Mouse (Mus musculus): ENCODE results near the gene P4ha2. TPM values are rescaled to one million over a fixed set of nuclear protein-coding genes. Genes with fewer than 3 reads are reported as not detected.
A peak's percentile ranks its signal among the peaks of the same experiment; 100 is the strongest.

Gene P4ha2
- total RNA-seq, 2 experiments from 2014 or later: 15.2 to 22.4 TPM

- DNase-seq (ENCODE audit: extremely low spot score in 1 of 2, low spot score in 1 of 2): no peak
These were observed 3.0 kb downstream of the P4ha2 start for GRCm38 (mm10) chr11:54102706-54103449.

GRCm38 (mm10) chr11:54105011-54105410, 5.1 kb downstream of the P4ha2 start:
- DNase-seq (ENCODE audit: extremely low spot score in 1 of 2, low spot score in 1 of 2): no peak

GRCm38 (mm10) chr11:54106676-54107075, 6.8 kb downstream of the P4ha2 start:
- DNase-seq (ENCODE audit: extremely low spot score in 1 of 2, low spot score in 1 of 2): no peak

GRCm38 (mm10) chr11:54107239-54107638, 7.3 kb downstream of the P4ha2 start:
- DNase-seq (ENCODE audit: extremely low spot score in 1 of 2, low spot score in 1 of 2): no peak

GRCm38 (mm10) chr11:54108131-54108530, 8.2 kb downstream of the P4ha2 start:
- DNase-seq (ENCODE audit: extremely low spot score in 1 of 2, low spot score in 1 of 2): no peak

GRCm38 (mm10) chr11:54108894-54109293, 9.0 kb downstream of the P4ha2 start:
- no peak for DNase-seq (ENCODE audit: extremely low spot score in 1 of 2, low spot score in 1 of 2)

- no peak for DNase-seq (ENCODE audit: extremely low spot score in 1 of 2, low spot score in 1 of 2)
These were observed 11.4 kb downstream of the P4ha2 start for GRCm38 (mm10) chr11:54111291-54111690.

- DNase-seq (ENCODE audit: extremely low spot score in 1 of 2, low spot score in 1 of 2): no peak
These were observed 12.3 kb downstream of the P4ha2 start for GRCm38 (mm10) chr11:54111976-54112741.

GRCm38 (mm10) chr11:54112920-54113319, 13.0 kb downstream of the P4ha2 start:
- peak; percentile 63 to 71 for DNase-seq (ENCODE audit: extremely low spot score in 1 of 2, low spot score in 1 of 2)

- DNase-seq (ENCODE audit: extremely low spot score in 1 of 2, low spot score in 1 of 2): no peak
These were observed 13.5 kb downstream of the P4ha2 start for GRCm38 (mm10) chr11:54113352-54113751.

- DNase-seq (ENCODE audit: extremely low spot score in 1 of 2, low spot score in 1 of 2): no peak
These were observed 14.9 kb downstream of the P4ha2 start for GRCm38 (mm10) chr11:54114746-54115145.

GRCm38 (mm10) chr11:54115301-54115700, 15.4 kb downstream of the P4ha2 start:
- DNase-seq (ENCODE audit: extremely low spot score in 1 of 2, low spot score in 1 of 2): no peak

GRCm38 (mm10) chr11:54115911-54116310, 16.0 kb downstream of the P4ha2 start:
- DNase-seq (ENCODE audit: extremely low spot score in 1 of 2, low spot score in 1 of 2): no peak

- no peak for DNase-seq (ENCODE audit: extremely low spot score in 1 of 2, low spot score in 1 of 2)
These were observed 16.5 kb downstream of the P4ha2 start for GRCm38 (mm10) chr11:54116406-54116805.

GRCm38 (mm10) chr11:54117096-54117495, 17.2 kb downstream of the P4ha2 start:
- DNase-seq (ENCODE audit: extremely low spot score in 1 of 2, low spot score in 1 of 2): no peak

GRCm38 (mm10) chr11:54119126-54119525, 19.2 kb downstream of the P4ha2 start:
- no peak for DNase-seq (ENCODE audit: extremely low spot score in 1 of 2, low spot score in 1 of 2)

GRCm38 (mm10) chr11:54119740-54120360, 20.0 kb downstream of the P4ha2 start:
- DNase-seq (ENCODE audit: extremely low spot score in 1 of 2, low spot score in 1 of 2): no peak

- DNase-seq (ENCODE audit: extremely low spot score in 1 of 2, low spot score in 1 of 2): peak; percentile 43 to 59
These were observed 22.7 kb downstream of the P4ha2 start for GRCm38 (mm10) chr11:54122416-54123264.

- DNase-seq (ENCODE audit: extremely low spot score in 1 of 2, low spot score in 1 of 2): no peak
These were observed 26.2 kb downstream of the P4ha2 start for GRCm38 (mm10) chr11:54125982-54126648.

Measured in layer of hippocampus, postnatal 25 days (tissue).